Mouse (Mus musculus): ENCODE results near the gene Crmp1. TPM values are rescaled to one million over a fixed set of nuclear protein-coding genes. Genes with fewer than 3 reads are reported as not detected.

Crmp1 gene
- total and polyA plus RNA-seq, 3 experiments = not detected

DNA sequence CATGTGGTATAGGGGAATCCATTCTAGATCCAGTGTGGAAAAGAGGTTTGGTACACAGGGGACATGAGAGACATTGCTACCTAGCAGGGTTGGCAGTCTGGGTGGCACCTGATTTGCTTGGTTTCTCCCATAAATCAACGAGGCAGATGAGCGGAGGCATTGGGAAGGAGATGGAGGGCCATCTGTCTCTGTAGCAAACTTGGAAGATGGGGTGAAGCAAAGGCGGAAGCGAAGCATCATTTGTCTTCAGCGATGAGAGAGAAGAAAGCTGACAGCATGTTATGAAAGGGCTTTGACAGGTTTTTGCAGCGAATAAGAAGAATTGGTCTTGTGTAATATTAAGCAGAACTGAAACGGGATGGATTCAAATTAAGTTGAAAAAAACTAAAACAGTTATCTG is 36.9 kb upstream of the Crmp1 start:
- Histone ChIP-seq H3K9me3 (replicated peaks; ENCODE audit: insufficient read depth, low read length) (no peaks in the 10 kb centered on the region), H3K79me2 (ENCODE audit: control insufficient read depth, insufficient read depth, low read length, poor library complexity) (no peaks in the 10 kb centered on the region), H3K4me1 (ENCODE audit: control insufficient read depth in 1 of 2, insufficient read depth in 2 of 2, low read length in 2 of 2) (no peaks in the 10 kb centered on the region), H3K9ac (ENCODE audit: control insufficient read depth, low read depth, low read length, poor library complexity, severe bottlenecking) (no peak overlapping the region), H3K36me3 (ENCODE audit: control insufficient read depth in 1 of 2, insufficient read depth in 2 of 2, low read length in 2 of 2) (no peaks in the 10 kb centered on the region), H3K27ac (ENCODE audit: control insufficient read depth, low read depth, low read length) (no peak overlapping the region), H3K27me3 (ENCODE audit: control insufficient read depth in 1 of 2, insufficient read depth in 2 of 2, low read length in 2 of 2) (no peaks in the 10 kb centered on the region), H3K4me3 (ENCODE audit: control insufficient read depth in 1 of 2, insufficient read depth in 1 of 2, low read depth in 2 of 2, low read length in 2 of 2) (no peak overlapping the region)
- TF ChIP-seq MEF2A (IDR thresholded peaks at IDR 0.05; ENCODE audit: extremely low read depth, insufficient replicate concordance, low read depth, low read length, poor library complexity, severe bottlenecking) (no peak), CTCF (IDR thresholded peaks at IDR 0.05 in 2 of 3, conservative IDR thresholded peaks at IDR 0.05 in 1 of 3; ENCODE audit: control insufficient read depth in 1 of 3, insufficient read depth in 1 of 3, low read depth in 2 of 3, low read length in 3 of 3, poor library complexity in 1 of 3, severe bottlenecking in 1 of 3) (no peak), TBP (IDR thresholded peaks at IDR 0.05; ENCODE audit: low read depth, low read length) (no peak), NELFE (IDR thresholded peaks at IDR 0.05; ENCODE audit: low read depth, low read length) (no peak), KAT2A (conservative IDR thresholded peaks at IDR 0.05; ENCODE audit: low read depth, low read length) (no peak), CHD2 (IDR thresholded peaks at IDR 0.05; ENCODE audit: low read length) (no peak), ETS1 (IDR thresholded peaks at IDR 0.05; ENCODE audit: low read depth, low read length) (no peak), JUND (IDR thresholded peaks at IDR 0.05; ENCODE audit: low read depth, low read length) (no peak), RCOR1 (IDR thresholded peaks at IDR 0.05; ENCODE audit: low read depth, low read length) (no peak), GATA1 (IDR thresholded peaks at IDR 0.05; ENCODE audit: low read depth, low read length) (no peak), ZMIZ1 (IDR thresholded peaks at IDR 0.05; ENCODE audit: low read depth, low read length) (no peak), UBTF (IDR thresholded peaks at IDR 0.05; ENCODE audit: borderline replicate concordance, insufficient read depth, low read depth, low read length) (no peak), MAZ (IDR thresholded peaks at IDR 0.05; ENCODE audit: low read depth, low read length) (no peak), CHD1 (IDR thresholded peaks at IDR 0.05; ENCODE audit: low read depth, low read length) (no peak)
- no peak for DNase-seq (ENCODE audit: low read depth, low spot score)

DNA sequence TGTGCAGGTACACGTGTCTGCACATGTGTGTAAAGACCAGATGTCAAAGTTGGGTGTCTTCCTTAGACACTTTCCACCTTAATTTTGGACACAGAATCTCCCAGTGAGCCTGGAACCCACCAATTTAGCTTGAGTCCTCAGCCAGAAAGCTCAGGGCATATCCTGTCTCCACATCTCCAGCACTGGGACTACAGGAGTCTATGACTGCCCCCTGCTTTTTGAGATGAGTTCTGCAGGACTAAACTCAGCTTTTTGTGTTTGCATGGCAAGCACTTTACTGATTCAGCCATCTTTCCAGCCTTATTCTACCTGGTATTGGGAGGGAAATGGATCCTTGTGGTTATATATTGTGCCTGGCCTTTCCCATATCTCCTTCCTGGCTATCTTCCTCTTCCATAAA is 36.3 kb upstream of the Crmp1 start:
- Histone ChIP-seq H3K36me3 (ENCODE audit: control insufficient read depth in 1 of 2, insufficient read depth in 2 of 2, low read length in 2 of 2) (no peaks in the 10 kb centered on the region), H3K4me3 (ENCODE audit: control insufficient read depth in 1 of 2, insufficient read depth in 1 of 2, low read depth in 2 of 2, low read length in 2 of 2) (no peak overlapping the region), H3K9ac (ENCODE audit: control insufficient read depth, low read depth, low read length, poor library complexity, severe bottlenecking) (no peak overlapping the region), H3K9me3 (replicated peaks; ENCODE audit: insufficient read depth, low read length) (no peaks in the 10 kb centered on the region), H3K4me1 (ENCODE audit: control insufficient read depth in 1 of 2, insufficient read depth in 2 of 2, low read length in 2 of 2) (no peaks in the 10 kb centered on the region), H3K79me2 (ENCODE audit: control insufficient read depth, insufficient read depth, low read length, poor library complexity) (no peaks in the 10 kb centered on the region), H3K27ac (ENCODE audit: control insufficient read depth, low read depth, low read length) (no peak overlapping the region), H3K27me3 (ENCODE audit: control insufficient read depth in 1 of 2, insufficient read depth in 2 of 2, low read length in 2 of 2) (no peaks in the 10 kb centered on the region)
- DNase-seq (ENCODE audit: low read depth, low spot score) = no peak
- TF ChIP-seq UBTF (IDR thresholded peaks at IDR 0.05; ENCODE audit: borderline replicate concordance, insufficient read depth, low read depth, low read length) (no peak), E2F4 (IDR thresholded peaks at IDR 0.05; ENCODE audit: borderline replicate concordance, low read depth, low read length) (no peak), USF1 (IDR thresholded peaks at IDR 0.05; ENCODE audit: low read depth, low read length) (no peak), JUND (IDR thresholded peaks at IDR 0.05; ENCODE audit: low read depth, low read length) (no peak), ZC3H11A (IDR thresholded peaks at IDR 0.05; ENCODE audit: low read depth, low read length) (no peak), MYB (IDR thresholded peaks at IDR 0.05; ENCODE audit: low read depth, low read length) (no peak), MAX (IDR thresholded peaks at IDR 0.05; ENCODE audit: low read length) (no peak), POLR2AphosphoS5 (IDR thresholded peaks at IDR 0.05; ENCODE audit: borderline replicate concordance, low read depth, low read length) (no peak), POLR2AphosphoS2 (IDR thresholded peaks at IDR 0.05; ENCODE audit: low read length) (no peak), MXI1 (IDR thresholded peaks at IDR 0.05; ENCODE audit: low read depth, low read length) (no peak), MAFK (IDR thresholded peaks at IDR 0.05; ENCODE audit: borderline replicate concordance, low read depth, low read length) (no peak), CHD2 (IDR thresholded peaks at IDR 0.05; ENCODE audit: low read length) (no peak), MEF2A (IDR thresholded peaks at IDR 0.05; ENCODE audit: extremely low read depth, insufficient replicate concordance, low read depth, low read length, poor library complexity, severe bottlenecking) (no peak), RCOR1 (IDR thresholded peaks at IDR 0.05; ENCODE audit: low read depth, low read length) (no peak), SMC3 (IDR thresholded peaks at IDR 0.05; ENCODE audit: low read depth, low read length) (no peak), GABPA (IDR thresholded peaks at IDR 0.05; ENCODE audit: low read depth, low read length) (no peak), NRF1 (IDR thresholded peaks at IDR 0.05; ENCODE audit: insufficient read depth, low read depth, low read length, poor library complexity, severe bottlenecking) (no peak), EP300 (IDR thresholded peaks at IDR 0.05; ENCODE audit: low read depth in 1 of 2, low read length in 2 of 2) (no peak), ZMIZ1 (IDR thresholded peaks at IDR 0.05; ENCODE audit: low read depth, low read length) (no peak), MAZ (IDR thresholded peaks at IDR 0.05; ENCODE audit: low read depth, low read length) (no peak)

Measured in MEL (cell line).